Mouse (Mus musculus) adrenal gland, postnatal 36 days (tissue): Measurements from ENCODE around the gene Mcm9. TPM values are rescaled to one million over a fixed set of nuclear protein-coding genes. Genes with fewer than 3 reads are reported as not detected.

Source experiments
- DNase-seq, 2 experiments: peaks; one replicate each; pipeline ENCODE4 v3.0.0; 2021; ENCODE audit warnings: mixed read lengths in 1 of 2
- total RNA-seq, 2 experiments: library from RNA; stranded (reverse); gene quantifications; 2 replicates each; pipeline ENCODE4 v1.2.3; 2021

The Mcm9 gene
- total RNA-seq, 2 experiments from 2014 or later: 7.0 to 12.5 TPM

- peak; percentile 78 to 84 for DNase-seq
Observed at GRCm38 (mm10) chr10:53580621-53581081, 49.6 kb downstream of the Mcm9 start.

- DNase-seq: no peak
Observed at GRCm38 (mm10) chr10:53580137-53580536, 50.1 kb downstream of the Mcm9 start.

- DNase-seq: no peak
Observed at GRCm38 (mm10) chr10:53568531-53568930, 61.7 kb downstream of the Mcm9 start.

GRCm38 (mm10) chr10:53565538-53565937 is 64.7 kb downstream of the Mcm9 start:
- DNase-seq: no peak

GRCm38 (mm10) chr10:53562001-53562400 is 68.2 kb downstream of the Mcm9 start:
- no peak for DNase-seq

- DNase-seq: no peak
Observed at GRCm38 (mm10) chr10:53537596-53537995, 92.6 kb downstream of the Mcm9 start.

GRCm38 (mm10) chr10:53532297-53532696 is 97.9 kb downstream of the Mcm9 start:
- no peak for DNase-seq

- peak; percentile 49 to 66 for DNase-seq
Observed at GRCm38 (mm10) chr10:53527838-53528773, 102.1 kb downstream of the Mcm9 start.

GRCm38 (mm10) chr10:53527344-53527743 is 102.9 kb downstream of the Mcm9 start:
- no peak for DNase-seq

- no peak for DNase-seq
Observed at GRCm38 (mm10) chr10:53526350-53526749, 103.9 kb downstream of the Mcm9 start.

GRCm38 (mm10) chr10:53525265-53525976 is 104.8 kb downstream of the Mcm9 start:
- DNase-seq: no peak

GRCm38 (mm10) chr10:53519068-53519954 is 110.9 kb downstream of the Mcm9 start:
- no peak for DNase-seq

- no peak for DNase-seq
Observed at GRCm38 (mm10) chr10:53518599-53518913, 111.7 kb downstream of the Mcm9 start.

- DNase-seq: no peak
Observed at GRCm38 (mm10) chr10:53517770-53518598, 112.3 kb downstream of the Mcm9 start.

GRCm38 (mm10) chr10:53512491-53512890 is 117.7 kb downstream of the Mcm9 start:
- DNase-seq: no peak

GRCm38 (mm10) chr10:53509158-53509773 is 121.0 kb downstream of the Mcm9 start:
- DNase-seq: peak; percentile 27 to 72

GRCm38 (mm10) chr10:53508676-53509075 is 121.6 kb downstream of the Mcm9 start:
- DNase-seq: no peak

- DNase-seq: no peak
Observed at GRCm38 (mm10) chr10:53505526-53505925, 124.7 kb downstream of the Mcm9 start.

- no peak for DNase-seq
Observed at GRCm38 (mm10) chr10:53505069-53505468, 125.2 kb downstream of the Mcm9 start.
